Mouse (Mus musculus): ENCODE measurements at regions not wholly inside any gene's neighbourhood (a gene's known extent, or its start where the extent isn't known, plus 50 kb on each side); places are given as distances from the start of the nearest gene placed in this dataset.
"Not testable (repeated sequence)": the region's sequence is repeated elsewhere in the genome, so short reads cannot be mapped to it uniquely, and the experiment has no call there.

DNA sequence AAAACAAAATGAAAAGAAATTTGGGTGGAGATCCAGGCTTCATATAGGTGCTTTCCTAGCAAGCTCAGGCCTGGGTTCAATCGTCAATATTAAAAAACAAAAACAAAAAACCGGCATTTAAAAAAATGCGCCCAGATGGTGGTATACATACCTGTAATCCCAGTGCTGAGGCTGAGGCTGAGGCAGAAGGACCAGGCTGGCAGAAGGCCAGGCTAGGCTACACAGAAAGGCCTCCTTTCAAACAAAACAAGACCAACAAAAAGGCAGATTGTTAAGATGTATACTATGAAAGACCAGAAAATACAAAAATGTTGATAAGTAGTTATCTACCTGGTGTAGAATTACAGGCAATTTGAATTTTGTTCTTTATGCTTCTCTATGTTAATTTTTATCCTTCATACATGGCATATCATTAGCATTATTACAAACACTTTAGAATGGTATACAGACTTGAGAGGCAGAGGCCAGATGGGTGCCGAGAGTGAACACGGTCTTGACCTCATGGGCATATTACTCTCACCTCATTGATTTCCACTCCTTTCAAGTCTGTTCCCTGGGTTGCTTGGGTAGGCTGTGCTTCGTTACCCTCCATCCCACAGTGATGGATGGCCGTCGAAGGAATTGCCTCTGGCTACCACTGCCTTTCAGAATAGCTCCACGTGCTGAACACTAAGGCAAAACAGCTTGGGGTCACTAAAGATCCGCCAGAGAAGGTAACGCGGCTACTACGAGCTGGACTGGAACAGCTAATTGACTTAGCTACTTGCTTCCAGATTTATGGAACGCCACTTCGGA is 339.6 kb upstream of the Gm6657 start:
- DNase-seq (ENCODE audit: low spot score in 2 of 2): no peak

DNA sequence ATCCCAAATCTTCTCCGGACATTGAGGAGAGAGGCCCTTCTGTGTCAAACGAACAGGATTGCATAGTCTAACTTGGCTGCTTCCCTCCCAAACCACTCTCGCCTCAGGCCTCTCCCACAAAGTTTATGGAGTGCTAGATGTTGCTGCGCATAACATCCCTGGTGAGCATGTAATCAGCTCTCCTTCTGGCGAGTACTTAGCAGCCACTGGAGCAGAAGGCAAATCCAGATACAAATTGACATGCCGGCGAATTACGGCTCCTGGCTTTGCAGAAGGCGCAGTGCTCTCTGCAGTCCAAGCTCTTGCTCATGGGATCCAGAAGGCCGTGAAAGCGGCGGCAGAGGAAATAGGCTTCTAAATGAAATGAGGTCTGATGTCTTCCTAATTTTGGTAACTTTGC is 338.2 kb upstream of the Gm6657 start:
- DNase-seq (ENCODE audit: low spot score in 2 of 2): no peak

DNA sequence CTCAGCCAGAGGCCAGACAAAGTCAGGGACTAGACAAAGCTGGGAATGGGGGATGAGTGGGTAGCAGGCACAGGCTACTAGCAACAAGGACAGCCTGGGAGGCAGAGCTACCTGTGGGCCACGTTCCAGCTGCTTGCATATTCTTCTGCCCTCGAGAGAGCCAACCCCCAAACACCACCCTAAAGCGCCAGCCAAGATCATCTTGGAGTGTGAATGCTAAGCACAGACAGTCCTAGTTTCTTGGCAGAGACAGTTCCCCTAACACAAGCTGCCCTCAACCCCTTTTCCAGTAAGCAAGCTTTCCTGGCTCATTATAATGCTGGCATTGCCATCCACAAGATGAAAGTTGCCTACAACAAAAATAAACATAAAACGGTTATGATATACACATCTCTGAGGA is 336.8 kb upstream of the Gm6657 start:
- peak in 1 of 2 experiments; percentile 11 for DNase-seq (ENCODE audit: low spot score in 2 of 2)

DNA sequence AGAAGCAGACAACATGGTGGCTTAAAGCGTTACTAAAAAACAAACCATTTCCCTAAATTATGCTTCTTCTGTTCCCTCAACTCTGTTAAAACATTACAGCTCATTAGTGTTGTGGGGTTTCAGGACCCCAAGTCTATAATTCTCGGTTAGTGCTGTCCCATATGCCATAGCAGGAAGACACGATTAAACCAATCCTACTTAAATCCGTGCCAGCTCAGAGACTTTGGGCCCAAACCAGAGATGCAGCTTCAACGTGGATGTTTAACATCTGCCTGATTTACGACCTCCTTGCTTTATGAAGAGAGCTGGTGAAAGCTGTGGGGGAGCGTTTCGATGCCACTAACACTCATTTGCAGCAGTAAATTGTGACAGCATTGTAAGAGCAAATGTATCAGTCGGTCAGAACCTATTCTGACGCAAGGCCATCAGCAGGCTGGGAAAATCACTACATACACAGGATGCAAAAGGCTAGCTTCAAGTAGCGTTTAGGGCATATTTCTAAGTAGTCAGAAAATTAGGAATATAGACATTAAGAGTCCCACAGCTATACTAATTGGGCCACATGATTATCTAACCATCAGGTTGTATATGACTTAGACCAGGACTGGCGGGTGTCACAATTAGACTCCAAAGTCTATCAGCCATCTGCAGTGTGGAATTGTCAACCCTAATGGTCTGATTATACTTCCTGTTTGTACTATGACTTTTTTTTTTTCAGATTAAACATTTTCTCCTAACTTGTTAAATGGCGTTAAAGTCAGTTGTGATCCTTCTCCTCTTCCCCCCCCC is 333.1 kb upstream of the Gm6657 start:
- DNase-seq (ENCODE audit: low spot score in 2 of 2): no peak

DNA sequence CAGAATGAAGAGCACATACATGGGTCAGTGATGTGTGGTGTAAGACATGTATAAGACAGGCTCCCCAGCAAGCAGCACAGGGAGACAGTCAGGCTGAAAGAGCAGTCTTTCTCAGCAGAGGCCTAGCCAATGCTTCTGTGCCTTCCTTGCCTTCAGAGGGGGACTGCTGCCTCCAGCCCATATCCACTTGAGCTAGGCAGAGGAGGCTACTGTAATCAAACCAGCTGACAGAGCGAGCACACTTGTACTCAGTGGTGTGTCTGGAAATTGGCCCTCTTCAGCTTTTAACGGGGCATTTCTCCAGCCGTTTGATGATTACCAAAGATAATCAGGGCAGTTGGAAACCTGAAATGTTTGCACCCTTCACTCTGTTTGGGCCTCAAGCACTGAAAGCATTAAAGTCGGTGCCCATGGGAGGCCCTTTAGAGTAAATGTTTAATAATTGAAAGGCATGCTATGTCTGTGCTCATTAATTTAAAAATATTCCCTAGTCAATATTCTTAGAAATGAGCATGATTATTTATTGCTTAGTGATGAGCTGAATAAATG is 326.0 kb upstream of the Gm6657 start:
- DNase-seq (ENCODE audit: low spot score in 2 of 2): no peak

DNA sequence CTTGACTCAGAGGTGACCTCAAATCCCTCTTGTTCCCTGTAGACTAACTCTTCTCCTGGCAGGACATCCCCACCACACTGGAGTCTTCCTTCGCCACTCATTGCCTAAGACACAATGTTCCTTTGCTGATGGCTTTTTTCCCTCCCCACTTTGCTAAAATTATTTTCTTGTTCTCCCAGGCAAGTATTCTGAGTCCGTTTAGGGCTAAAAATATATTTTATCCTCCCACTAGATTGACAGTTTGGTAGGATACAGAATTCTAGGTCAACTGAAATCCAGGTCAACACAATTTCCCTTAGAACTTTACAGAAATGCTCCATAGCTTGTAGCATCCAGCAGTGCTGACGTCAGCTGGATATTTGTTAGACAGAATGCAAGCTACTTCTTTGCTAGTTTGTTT is 324.7 kb upstream of the Gm6657 start:
- DNase-seq (ENCODE audit: low spot score in 2 of 2): no peak

DNA sequence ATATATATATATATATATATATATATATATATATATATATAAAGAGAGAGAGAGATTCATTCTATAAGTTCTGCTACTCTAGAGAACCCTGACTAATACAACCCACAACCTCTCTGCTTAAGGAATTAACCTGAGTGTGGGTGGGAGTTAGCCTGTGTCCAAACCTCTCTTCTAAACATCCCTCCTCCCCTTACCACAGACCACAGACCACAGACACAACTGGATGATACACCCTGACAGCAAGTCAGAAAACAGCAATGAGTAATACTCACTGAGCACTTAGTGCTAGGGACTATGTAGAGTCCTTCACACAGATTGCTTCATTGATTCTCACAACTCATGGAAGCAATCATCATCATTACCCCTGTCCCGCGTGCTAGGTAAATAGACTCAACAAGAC is 306.7 kb upstream of the Gm6657 start:
- DNase-seq (ENCODE audit: low spot score in 2 of 2): no peak

DNA sequence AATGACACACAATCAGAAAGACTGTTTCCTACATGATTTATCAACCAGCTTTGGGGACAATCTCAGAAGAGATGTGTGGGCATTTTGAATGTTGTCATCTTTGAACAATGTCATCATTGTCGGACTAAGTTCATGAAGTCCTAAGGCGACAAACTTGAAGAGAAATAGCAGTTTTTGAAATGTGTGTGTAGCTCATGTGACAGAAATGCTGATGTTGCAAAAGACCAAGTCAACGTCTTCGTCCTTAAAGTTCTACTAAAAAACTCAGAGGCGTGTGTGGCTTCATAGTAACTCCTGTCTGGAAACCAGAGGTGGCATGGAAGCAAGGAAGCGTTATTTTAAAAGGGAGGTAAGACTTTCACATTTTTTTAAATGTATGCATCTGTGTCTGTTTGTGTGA is 302.6 kb upstream of the Gm6657 start:
- no peak for DNase-seq (ENCODE audit: low spot score in 2 of 2)

DNA sequence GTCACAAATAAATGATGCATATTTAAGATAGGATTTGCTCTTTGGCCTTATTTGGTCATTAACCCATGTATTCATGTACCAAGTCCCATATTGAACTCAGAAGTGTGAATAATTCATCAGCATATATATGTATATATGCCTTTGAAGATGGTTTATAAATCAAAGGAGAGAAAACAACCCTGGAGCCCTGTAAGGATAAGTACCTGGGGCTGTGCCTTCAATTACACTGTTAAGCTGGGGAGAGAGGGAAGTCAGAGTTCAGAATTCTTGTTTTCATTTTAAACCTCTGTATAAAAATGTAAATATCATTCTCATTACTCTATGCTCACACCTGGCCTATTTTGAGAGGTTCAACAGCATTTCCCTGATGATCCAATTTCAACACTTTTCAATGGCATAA is 299.8 kb upstream of the Gm6657 start:
- DNase-seq (ENCODE audit: low spot score in 2 of 2): no peak

DNA sequence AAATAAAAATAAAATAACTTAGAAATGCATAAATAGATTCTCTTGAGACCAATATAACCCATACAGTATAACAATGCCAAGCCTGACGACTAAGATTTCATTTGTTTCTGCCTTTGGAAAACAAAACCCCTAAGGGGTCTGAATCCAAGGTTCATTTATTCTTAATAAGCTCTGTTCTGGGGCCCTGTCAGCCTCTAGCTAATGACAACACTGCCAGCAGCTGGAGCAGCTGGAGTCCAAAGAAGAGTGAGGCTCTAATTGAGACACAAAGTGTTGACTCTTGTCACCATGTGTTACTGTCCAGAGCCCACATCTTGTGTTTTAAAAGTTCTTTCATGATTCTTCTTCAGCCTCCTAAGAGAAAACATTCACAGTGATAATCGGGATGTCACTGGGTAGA is 298.5 kb upstream of the Gm6657 start:
- DNase-seq (ENCODE audit: low spot score in 2 of 2): no peak

DNA sequence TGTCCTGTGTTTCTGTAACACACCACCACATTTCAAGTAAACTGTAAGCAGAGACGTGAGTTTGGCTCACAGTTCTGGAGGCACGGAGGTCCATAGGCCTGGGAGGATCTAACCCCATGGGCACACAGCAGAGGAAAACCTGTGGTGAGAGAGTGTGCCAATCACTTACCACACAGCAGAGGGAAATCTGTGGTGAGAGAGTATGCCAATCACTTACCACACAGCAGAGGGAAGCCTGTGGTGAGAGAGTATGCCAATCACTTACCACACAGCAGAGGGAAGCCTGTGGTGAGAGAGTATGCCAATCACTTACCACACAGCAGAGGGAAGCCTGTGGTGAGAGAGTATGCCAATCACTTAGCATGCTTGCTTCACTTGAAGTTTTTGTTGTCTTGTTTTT is 295.1 kb upstream of the Gm6657 start:
- DNase-seq (ENCODE audit: low spot score in 2 of 2): not testable (repeated sequence)

DNA sequence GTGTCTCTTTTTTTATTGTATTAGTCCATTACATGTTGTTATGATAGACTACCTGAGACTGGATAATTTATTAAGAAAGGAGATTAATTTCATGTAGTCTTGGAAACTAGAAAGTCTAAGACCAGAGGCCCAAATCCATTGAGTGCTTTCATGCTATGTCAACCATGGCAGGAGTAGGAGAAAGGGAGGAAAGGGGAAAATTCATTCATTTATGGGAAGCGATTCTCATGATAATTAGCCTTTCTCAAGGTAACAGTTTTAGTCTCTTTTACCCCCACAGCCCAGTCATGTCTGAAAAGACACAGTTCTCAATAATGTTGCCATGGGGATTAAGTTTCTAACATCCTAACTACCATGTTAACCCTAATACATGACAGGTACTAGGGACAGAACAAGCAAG is 292.8 kb upstream of the Gm6657 start:
- DNase-seq (ENCODE audit: low spot score in 2 of 2): no peak

DNA sequence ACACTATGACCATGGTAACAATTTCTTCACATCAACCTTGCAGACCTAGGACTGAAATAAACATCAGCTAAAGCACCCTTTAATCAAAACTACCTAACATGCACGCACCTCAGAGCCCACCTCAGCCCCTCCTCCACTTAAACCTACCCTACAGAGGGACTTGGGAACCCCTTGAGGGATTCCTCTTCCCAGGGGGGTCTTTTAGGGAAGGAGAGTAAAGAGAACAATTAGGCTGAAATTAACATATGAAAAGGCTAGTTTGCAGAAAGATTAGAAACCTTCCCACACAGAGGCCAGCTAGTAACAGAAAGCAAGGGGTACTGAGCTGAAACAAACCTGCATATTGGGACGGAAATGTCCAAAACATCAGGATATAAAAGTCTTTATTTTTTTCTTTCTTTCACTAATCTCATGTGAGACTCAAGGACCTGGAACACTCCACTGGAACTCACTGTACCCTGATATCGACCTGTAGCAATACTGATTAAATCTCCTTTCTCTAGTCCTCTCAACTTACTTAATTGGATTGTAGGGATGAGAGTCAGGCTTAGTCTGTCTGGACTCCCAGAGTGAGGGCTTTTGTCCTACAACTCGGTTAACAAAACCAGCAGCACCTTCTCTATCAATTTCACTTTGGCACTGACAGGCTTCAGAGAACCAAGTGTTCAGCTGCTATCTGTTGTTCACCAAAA is 281.0 kb upstream of the Gm6657 start:
- no peak for DNase-seq (ENCODE audit: low spot score in 2 of 2)

DNA sequence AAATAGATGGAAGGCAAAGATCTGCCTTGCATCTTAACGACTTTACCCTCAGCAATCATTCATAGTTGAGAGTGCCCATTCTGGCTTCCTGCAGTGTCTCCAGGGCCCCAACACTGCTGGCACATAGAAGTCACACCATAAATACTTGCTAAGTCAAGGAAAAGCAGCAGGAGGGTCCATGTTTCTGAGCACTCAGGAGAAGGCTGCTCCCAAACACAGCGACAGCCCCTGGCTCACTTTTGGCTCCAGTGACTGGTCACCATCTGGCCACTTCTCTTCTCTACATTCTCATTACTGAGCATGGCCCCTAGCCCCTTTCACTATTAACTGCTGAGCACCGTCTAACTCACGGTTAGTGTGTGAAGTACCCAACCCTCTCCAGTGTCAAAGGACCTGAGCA is 265.3 kb upstream of the Gm6657 start:
- no peak for DNase-seq (ENCODE audit: low spot score in 2 of 2)

DNA sequence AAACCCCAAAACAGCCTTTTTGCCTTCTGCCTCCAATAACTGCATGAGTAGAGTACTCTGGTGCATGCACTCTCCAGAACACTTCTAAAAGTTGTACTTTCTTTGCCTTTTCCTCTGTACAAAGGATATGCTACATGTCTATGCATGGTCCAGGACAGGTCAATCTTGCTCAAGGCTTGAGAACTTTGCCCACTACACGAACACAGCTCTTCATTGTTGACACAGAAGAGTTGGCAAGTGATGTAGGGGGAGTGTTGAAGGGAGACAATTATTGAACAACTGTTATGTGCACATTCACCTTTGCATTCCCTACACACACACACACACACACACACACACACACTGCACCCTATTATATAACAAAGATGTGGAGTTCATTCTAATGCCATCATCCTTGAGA is 264.5 kb upstream of the Gm6657 start:
- no peak for DNase-seq (ENCODE audit: low spot score in 2 of 2)

DNA sequence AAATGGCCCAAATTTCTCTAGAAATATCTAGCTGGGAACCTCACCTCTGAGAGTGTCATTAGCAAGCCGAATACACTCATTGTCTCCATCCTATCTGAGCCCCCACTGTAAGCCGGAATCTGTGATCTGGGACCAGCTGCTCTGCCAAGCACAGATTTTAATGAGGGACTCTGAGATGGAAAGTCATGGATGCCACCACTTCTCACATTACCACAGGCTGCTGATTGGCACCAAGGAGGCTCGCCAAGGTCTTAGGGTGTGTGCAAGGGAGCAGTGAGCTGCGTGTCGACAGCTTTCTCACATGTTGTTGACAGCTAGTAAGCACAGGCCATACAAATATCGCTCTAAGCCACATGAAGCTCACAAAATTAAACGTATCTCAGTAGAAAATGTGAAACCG is 250.1 kb upstream of the Gm6657 start:
- DNase-seq (ENCODE audit: low spot score in 2 of 2): no peak

DNA sequence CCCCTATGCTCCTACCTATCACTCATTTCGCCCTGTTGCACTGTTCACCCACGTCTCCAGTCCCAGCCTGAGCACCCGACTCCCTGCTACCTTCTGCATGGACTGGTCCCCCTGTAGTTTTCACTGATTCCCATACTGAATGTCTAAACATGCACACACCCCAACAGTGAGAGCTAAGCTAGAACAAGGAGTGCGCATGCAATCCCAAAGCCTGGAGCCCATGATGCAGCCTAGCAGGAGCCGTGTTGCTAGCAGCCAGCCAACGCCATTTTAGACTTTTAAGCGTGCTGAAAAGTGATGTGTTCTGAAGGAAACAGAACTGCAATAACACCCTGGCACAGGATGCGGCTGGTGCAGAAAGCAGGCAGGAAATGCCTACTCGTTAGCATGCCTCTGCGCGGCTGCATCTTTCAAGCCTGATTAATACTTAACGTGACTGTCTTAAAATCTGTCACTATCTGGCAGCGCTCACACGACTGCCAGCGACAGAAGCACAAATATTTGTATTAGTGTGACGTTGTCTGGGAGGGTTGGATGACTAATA is 244.5 kb upstream of the Gm6657 start:
- peak; percentile 17 to 32 for DNase-seq (ENCODE audit: low spot score in 2 of 2)

DNA sequence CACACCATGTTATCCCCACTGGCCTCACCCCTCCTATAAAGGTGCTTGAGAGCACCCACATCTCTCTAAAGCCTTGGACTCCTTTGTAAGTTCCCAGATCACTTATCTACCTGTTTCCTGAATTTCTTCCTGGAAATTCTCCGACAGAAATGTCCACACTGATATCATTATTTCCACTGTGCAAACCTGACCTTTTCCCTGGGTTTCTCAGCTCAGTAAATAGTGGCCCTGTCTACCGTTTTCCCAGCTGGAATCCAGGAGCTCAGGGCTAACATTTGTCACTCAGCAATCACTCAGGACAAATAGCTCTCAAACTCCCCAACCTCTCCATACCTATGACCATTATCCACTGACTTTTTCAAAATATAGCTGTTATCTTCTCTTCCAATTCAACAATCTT is 241.6 kb upstream of the Gm6657 start:
- DNase-seq (ENCODE audit: low spot score in 2 of 2): no peak

DNA sequence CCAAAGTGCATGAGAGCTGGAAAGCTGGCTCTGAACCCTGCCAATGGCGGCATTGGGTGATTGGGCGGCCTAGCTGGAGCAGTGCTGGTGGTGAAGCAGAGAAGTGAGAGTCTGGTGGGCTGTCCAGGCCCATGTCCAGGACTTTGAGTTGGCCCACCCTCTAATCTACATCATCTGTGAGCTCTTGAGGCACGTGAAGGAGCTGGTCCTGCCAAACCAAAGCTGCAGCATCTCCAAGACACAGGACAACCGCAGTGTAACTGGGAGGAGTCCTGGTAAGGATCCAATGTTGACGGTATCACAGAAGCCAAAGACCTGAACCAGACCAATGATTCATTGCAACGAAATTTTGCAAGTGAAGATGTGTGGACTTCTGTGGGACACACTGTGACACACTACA is 231.4 kb upstream of the Gm6657 start:
- DNase-seq (ENCODE audit: low spot score in 2 of 2): no peak

DNA sequence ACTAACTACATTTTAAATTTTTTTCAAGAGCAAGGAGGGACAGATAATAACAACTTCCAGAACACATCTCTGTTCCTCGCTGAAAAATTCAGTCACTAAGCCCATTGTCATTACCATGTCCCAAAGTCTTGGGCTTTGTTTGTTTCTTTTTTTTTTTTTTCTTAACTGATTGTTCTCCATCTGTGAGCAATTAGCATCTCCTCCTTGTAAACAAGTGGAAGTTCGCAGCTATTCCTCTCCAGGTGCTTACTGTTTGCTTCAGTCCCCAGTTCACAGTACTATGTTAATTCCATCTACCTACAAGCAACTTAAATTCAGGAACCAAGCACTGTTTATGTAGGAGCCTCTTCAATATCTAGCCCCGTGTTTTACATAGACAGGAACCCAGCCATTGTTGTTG is 225.5 kb upstream of the Gm6657 start:
- no peak for DNase-seq (ENCODE audit: low spot score in 2 of 2)

DNA sequence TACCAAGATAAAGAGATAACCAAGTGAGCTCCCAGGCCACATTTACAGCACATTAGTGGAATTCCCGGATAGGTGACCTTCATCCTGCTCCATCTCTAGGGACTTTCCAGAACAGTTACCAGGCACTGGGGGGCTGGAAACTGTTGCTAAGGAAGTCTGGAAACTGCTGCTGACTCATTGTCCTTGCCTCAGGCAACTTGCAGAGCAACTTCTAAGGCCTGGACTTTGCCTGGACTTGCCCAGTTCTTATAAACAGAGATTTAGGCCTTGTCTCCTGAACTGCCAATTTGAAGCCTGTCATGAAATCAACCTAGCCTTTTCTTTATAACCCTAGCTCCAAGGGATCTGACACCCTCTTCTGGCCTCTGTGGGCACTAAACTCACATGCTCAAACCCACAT is 224.0 kb upstream of the Gm6657 start:
- no peak for DNase-seq (ENCODE audit: low spot score in 2 of 2)

DNA sequence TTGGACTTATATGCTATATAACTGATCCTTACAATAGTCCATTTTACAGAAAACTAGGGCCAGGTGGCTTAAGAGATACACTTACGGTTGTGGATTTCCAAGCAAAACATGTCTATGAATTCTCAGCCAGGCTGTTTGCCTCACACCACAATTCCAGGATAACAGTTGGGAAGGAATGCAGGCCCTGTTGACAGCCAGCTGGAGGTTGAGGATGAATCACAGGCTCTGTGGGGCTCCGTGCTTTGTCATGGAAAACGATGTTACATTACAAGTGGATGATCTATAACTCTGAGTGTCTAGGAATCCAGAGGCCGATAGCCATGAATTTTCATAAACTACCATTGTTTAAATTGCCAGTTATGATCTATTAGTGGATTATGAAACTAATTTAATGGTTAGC is 221.9 kb upstream of the Gm6657 start:
- no peak for DNase-seq (ENCODE audit: low spot score in 2 of 2)
